Mouse (Mus musculus) embryonic facial prominence, embryonic 12.5 days (tissue): ENCODE results near the gene Lbh. TPM values are rescaled to one million over a fixed set of nuclear protein-coding genes. Genes with fewer than 3 reads are reported as not detected.

ENCODE experiments used
- ATAC-seq: fragments of 200-750 bp; cut with Nextera tagmentation; 2 replicates; pipeline ENCODE4 v1.8.0; 2017; ENCODE audit not compliant: insufficient number of reproducible peaks, insufficient read depth, low FRiP score, low TSS enrichment
- H3K27ac ChIP-seq: fragments of 300-500 bp; sonication (generic); 2 replicates; pipeline ENCODE4 v1.5.1; 2016; ENCODE audit warnings: mild to moderate bottlenecking
- H3K27me3 ChIP-seq: fragments of 300-500 bp; sonication (generic); 2 replicates; pipeline ENCODE4 v1.6.1; 2016; ENCODE audit warnings: mild to moderate bottlenecking, moderate library complexity
- H3K36me3 ChIP-seq: fragments of 300-500 bp; sonication (generic); 2 replicates; pipeline ENCODE4 v1.6.1; 2016; ENCODE audit warnings: mild to moderate bottlenecking
- H3K4me1 ChIP-seq: fragments of 300-500 bp; sonication (generic); 2 replicates; pipeline ENCODE4 v1.6.1; 2016
- H3K4me2 ChIP-seq: fragments of 300-500 bp; sonication (generic); replicated peaks from 2 replicates; pipeline ENCODE4 v1.6.1; 2016; ENCODE audit warnings: mild to moderate bottlenecking, moderate library complexity
- H3K4me3 ChIP-seq: fragments of 300-500 bp; sonication (generic); 2 replicates; pipeline ENCODE4 v1.5.1; 2016; ENCODE audit warnings: mild to moderate bottlenecking
- H3K9ac ChIP-seq: fragments of 300-500 bp; sonication (generic); 2 replicates; pipeline ENCODE4 v1.6.1; 2016; ENCODE audit warnings: mild to moderate bottlenecking, moderate library complexity
- H3K9me3 ChIP-seq: fragments of 300-500 bp; sonication (generic); 2 replicates; pipeline ENCODE4 v1.6.1; 2016; ENCODE audit warnings: mild to moderate bottlenecking, moderate library complexity
- WGBS: fragments of 180-500 bp; shearing (Covaris S2); methylation state at CpG from one replicate; pipeline ENCODE4 v1.1.7; 2016; 5-methylcytosine and 5-hydroxymethylcytosine counted together
- polyA plus RNA-seq: library from polyadenylated mRNA; unstranded; fragments of >200 nt; fragmentation: Nextera tagmentation; extraction: Ambion mirVana; gene quantifications from 2 replicates; pipeline ENCODE4 v1.2.1, GENCODE M21; 2016

Gene Lbh
- 2.1 and 2.6 TPM in 2 replicates for polyA plus RNA-seq

DNA sequence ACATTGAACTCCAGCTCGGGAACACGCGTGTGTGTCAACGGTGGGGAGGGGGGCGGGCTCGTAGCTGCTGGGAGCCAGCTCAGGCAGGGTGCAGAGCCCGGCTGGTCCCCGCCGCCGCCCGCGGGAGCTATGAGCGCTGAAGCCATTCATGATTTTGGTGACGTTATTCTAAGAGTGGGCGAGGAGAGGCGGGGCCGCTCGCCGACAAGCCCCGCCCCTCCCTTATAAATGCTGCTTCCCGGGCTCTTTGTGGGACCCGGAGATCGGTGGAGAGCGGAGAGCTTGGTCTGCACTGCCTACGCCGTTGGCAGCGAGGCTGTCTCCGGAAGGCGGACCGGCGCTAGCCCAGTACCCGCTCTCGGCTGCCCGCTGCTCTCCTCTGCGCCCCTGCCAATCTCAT lies at the start of gene Lbh:
Gene Lbh, plus strand, starts transcription at position 253 of the 400 bp plus-strand sequence.
- Histone ChIP-seq H3K27me3 (no peaks in the 10 kb centered on the region), H3K9ac (peak within 1 kb of the TSS; percentile 88), H3K36me3 (peaks cover 8% of the 10 kb centered on the region), H3K9me3 (no peaks in the 10 kb centered on the region), H3K4me2 (peak within 1 kb of the TSS; percentile 88), H3K4me1 (peaks cover 17% of the 10 kb centered on the region), H3K4me3 (peak within 1 kb of the TSS; percentile 70), H3K27ac (peak within 1 kb of the TSS; percentile 83)
- peak; percentile 87 for ATAC-seq
- WGBS, result 0% methylated on average over 35 of the region's 35 CpGs

DNA sequence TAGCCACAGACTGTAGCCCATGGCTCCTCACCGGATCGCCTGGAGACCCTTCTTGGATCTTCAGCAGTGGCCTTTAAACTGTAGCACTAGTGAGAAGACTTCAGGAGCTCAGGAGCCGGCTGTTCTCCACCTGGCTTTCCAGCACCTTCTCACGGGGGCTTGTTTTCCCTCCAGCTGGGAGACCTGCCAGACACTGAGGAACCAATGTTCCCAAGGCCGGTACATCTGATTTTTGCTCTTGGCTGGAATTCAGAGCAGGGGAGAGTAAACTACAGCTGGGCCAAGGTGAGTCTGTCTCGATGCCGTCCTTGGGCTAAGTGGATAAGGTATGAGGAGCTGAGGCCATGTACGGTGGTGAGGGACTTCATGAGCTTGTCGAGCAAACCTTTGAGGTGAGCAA lies 39.1 kb upstream of the Lbh start:
- Histone ChIP-seq H3K36me3 (no peaks in the 10 kb centered on the region), H3K4me3 (no peak overlapping the region), H3K4me2 (no peak overlapping the region), H3K4me1 (no peaks in the 10 kb centered on the region), H3K9me3 (no peaks in the 10 kb centered on the region), H3K27me3 (no peaks in the 10 kb centered on the region), H3K27ac (no peak overlapping the region), H3K9ac (no peak overlapping the region)
- ATAC-seq, result no peak
- WGBS, result 88% methylated on average over 9 of the region's 9 CpGs

DNA sequence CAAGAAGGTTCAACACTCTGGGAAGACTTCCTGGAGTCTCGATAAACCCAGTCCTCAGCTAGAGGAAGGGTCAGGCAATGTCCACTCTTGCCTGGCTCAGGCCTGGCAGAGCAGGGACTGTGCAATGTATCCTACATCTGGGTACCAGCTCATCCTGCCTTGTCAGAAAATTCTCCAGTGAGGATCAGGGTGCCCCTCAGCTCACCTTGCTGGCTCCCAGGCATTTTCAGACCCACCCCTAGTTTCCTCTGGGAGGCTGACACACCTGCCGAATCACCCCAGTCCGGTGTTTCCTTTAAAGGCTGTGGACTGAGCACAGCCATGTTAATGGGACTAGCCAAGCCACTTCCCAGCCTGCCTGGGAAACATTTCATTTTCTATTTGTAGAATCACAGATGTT lies 37.9 kb upstream of the Lbh start:
- Histone ChIP-seq H3K4me2 (no peak overlapping the region), H3K9me3 (no peaks in the 10 kb centered on the region), H3K27me3 (no peaks in the 10 kb centered on the region), H3K4me1 (no peaks in the 10 kb centered on the region), H3K9ac (no peak overlapping the region), H3K27ac (no peak overlapping the region), H3K4me3 (no peak overlapping the region), H3K36me3 (no peaks in the 10 kb centered on the region)
- 75% methylated on average over 3 of the region's 3 CpGs for WGBS
- no peak for ATAC-seq

DNA sequence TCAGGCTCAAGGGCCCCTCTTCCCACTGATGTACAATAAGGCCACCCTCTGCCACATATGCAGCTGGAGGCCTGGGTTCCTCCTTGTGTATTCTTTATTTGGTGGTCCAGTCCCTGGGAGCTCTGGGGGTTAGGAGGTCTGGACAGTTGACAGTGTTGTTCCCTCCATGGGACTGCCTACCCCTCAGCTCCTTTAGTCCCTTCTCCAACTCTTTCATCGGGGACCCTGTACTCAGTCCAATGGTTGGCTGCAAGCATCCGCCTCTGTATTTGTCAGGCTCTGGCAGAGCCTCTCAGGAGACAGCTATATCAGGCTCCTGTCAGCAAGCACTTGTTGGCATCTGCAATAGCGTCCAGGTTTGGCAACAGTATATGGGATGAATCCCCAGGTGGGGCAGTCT lies 37.1 kb upstream of the Lbh start:
- no peak for ATAC-seq
- H3K9me3 ChIP-seq, result 0 out of 2 replicates have a peak, but pooled peaks cover under 1% of the 10 kb centered on the region
- no peaks in the 10 kb centered on the region for H3K36me3 ChIP-seq
- H3K4me3 ChIP-seq, result no peak overlapping the region
- H3K4me2 ChIP-seq, result no peak overlapping the region
- H3K27me3 ChIP-seq, result no peaks in the 10 kb centered on the region
- no peaks in the 10 kb centered on the region for H3K4me1 ChIP-seq
- H3K9ac ChIP-seq, result no peak overlapping the region
- WGBS, result 75% methylated on average over 3 of the region's 3 CpGs
- no peak overlapping the region for H3K27ac ChIP-seq

DNA sequence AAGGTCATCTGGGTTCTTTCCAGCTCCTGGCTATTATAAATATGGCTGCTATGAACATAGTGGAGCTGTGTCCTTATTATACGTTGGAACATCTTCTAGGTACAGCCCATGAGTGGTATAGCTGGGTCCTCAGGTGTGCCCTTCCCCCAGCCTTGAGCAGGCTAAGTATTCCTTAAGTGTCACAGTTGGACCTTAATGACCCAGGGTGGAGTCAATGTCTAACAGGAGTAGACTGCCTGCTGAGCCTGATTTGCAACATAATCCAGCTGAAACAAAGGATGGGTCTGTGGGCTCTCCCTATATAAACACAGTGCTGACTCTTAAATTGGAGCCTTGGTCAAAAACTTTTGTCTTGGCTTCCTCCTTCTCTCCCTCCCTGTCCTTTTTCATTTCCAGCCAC lies 36.3 kb upstream of the Lbh start:
- no peak overlapping the region for H3K27ac ChIP-seq
- 49% methylated on average over 1 of the region's 1 CpGs for WGBS

DNA sequence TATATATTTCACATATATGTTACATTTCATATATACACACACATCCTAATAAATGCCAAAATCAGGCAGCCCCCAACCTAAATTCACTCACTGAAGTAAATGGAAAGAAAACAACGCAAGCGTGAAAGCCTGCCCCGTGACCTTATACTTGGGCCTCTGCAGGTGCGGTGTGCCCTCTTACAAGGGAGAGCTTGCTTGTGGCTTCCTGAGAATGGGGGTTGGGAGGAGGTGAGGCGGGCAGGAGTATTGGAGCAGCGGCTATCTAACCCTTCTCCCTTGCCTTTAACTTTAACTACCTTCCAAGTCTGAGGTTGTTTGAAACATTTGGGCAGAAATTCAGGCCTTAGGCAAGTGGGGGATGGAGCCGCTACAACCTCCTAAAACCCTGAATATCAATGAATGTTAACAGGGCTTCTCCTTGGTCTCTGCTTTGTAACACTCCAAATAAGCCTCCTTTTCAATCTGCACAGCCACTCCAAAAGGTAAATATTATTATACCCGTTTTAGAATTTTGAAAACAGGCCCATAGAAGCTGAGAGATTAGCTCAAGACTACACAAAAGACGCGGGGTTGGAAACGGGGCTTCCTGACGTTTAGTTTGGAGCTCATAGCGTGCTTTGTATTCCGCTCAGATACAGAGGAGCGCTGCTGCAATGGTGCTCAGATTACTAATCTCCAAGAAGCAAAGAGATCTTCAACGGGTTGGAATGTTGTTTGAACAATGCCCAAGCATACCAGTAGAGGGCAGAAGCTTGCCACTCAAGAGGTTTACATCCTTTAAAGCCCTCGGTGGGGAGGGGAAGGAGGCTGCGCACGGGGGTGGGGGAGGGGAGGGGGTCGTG lies 28.3 kb upstream of the Lbh start:
- Histone ChIP-seq H3K36me3 (no peaks in the 10 kb centered on the region), H3K27me3 (no peaks in the 10 kb centered on the region), H3K4me2 (peak overlapping the region; percentile 2; the same call in 1 of the 2 replicates), H3K27ac (no peak overlapping the region), H3K4me1 (no peaks in the 10 kb centered on the region), H3K9me3 (0 out of 2 replicates have a peak, but pooled peaks cover 3% of the 10 kb centered on the region), H3K9ac (no peak overlapping the region), H3K4me3 (no peak overlapping the region)
- 12% methylated on average over 20 of the region's 20 CpGs for WGBS
- ATAC-seq, result no peak

More for the DNA sequence above, 36.3 kb upstream of the Lbh start:
- H3K27me3 ChIP-seq, result no peaks in the 10 kb centered on the region
- no peak for ATAC-seq
- H3K9ac ChIP-seq, result no peak overlapping the region
- H3K4me3 ChIP-seq, result no peak overlapping the region
- H3K36me3 ChIP-seq, result no peaks in the 10 kb centered on the region
- no peaks in the 10 kb centered on the region for H3K4me1 ChIP-seq
- 0 out of 2 replicates have a peak, but pooled peaks cover 3% of the 10 kb centered on the region for H3K9me3 ChIP-seq
- no peak overlapping the region for H3K4me2 ChIP-seq

DNA sequence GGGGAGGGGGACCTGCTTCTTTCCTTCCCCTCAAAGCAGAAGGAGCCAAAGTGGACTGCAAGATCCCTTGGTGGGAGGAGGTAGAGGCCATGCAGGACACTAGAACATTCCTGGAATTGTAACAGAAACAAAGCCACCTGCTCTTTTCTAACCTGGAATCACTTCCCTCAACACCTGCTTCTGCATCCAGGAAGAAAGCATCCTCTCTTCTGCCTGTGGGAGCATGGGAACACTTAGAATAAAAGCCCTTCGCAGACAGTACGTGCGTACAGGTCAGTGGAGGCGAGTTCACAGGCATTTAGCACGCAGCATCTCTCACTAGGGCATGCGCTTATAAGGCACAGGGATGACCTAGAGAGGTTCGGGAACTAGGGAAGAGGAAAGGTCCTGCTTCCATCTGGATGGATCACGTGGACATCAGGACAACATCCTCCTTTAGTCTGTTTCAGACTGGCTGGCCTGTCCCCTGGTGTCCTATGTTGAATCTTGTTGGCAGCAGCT lies 27.7 kb upstream of the Lbh start:
- no peak for ATAC-seq
- no peak overlapping the region for H3K27ac ChIP-seq
- H3K9ac ChIP-seq, result no peak overlapping the region
- no peaks in the 10 kb centered on the region for H3K27me3 ChIP-seq
- H3K4me2 ChIP-seq, result 0 out of 2 replicates have a peak overlapping the region, but pooled peaks have one; percentile 2
- H3K4me1 ChIP-seq, result no peaks in the 10 kb centered on the region
- H3K36me3 ChIP-seq, result no peaks in the 10 kb centered on the region
- H3K4me3 ChIP-seq, result no peak overlapping the region
- 0 out of 2 replicates have a peak, but pooled peaks cover 3% of the 10 kb centered on the region for H3K9me3 ChIP-seq
- WGBS, result 47% methylated on average over 8 of the region's 8 CpGs

DNA sequence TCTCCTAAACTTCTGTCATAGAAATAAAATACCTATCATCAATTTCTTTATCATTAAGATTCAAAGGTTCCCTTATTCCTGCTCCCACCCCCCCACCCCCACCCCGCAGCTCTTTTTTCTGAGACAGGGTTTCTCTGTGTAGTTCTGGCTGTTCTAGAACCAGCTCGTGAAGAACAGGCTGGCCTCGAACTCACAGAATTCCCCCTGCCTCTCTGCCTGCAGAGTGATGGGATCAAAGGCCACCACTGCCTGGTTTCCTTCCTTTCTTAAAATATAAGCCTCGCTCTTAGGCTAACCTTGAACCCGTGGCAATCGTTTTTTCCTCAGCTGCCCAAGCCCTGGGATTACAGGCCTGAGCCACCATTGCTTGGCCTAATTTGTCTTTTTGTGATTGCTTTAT lies 26.5 kb upstream of the Lbh start:
- Histone ChIP-seq H3K4me1 (no peaks in the 10 kb centered on the region), H3K4me3 (no peak overlapping the region), H3K4me2 (no peak overlapping the region), H3K9ac (no peak overlapping the region), H3K27me3 (no peaks in the 10 kb centered on the region), H3K9me3 (no peaks in the 10 kb centered on the region), H3K36me3 (no peaks in the 10 kb centered on the region), H3K27ac (no peak overlapping the region)
- 90% methylated on average over 6 of the region's 6 CpGs for WGBS
- ATAC-seq, result no peak

DNA sequence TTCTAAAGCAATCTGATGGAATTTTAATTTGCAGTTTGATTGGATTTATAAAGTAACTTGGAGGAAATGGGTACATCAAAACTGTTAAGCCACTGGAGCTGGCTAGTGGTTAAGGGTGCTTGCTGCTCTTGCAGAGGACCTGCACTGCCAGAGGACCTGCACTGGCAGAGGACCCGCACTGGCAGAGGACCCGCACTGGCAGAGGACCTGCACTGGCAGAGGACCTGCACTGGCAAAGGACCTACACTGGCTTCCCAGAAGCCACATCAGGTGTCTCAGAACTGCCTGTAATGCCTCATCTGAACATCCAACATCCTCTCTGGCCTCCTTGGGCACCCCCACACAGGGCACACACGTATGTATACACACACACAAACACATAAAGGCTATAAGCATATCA lies 22.6 kb upstream of the Lbh start:
- Histone ChIP-seq H3K36me3 (no peaks in the 10 kb centered on the region), H3K4me3 (no peak overlapping the region), H3K9me3 (no peaks in the 10 kb centered on the region), H3K9ac (no peak overlapping the region), H3K27ac (no peak overlapping the region), H3K4me2 (no peak overlapping the region), H3K4me1 (no peaks in the 10 kb centered on the region), H3K27me3 (no peaks in the 10 kb centered on the region)
- 85% methylated on average over 3 of the region's 3 CpGs for WGBS
- no peak for ATAC-seq

DNA sequence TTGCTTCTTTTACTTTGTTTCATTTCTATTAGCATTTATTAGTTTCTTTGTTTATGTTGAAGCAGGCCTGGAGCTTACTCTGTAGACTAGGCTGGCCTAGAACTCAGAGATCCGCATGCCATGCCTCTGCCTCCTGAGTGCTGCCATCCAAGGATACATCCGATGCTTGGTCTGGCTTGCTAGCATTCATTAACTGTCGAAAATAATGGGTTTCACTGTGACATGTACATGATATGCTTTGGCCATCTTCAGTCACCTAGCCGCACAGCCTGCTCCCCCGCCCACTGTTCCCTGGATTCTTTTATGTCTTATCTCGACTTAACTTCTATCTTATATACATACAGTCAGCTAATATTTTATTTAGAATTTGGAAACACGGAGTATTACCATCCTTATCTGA lies 21.0 kb upstream of the Lbh start:
- no peak overlapping the region for H3K4me2 ChIP-seq
- H3K27me3 ChIP-seq, result no peaks in the 10 kb centered on the region
- H3K4me3 ChIP-seq, result no peak overlapping the region
- WGBS, result 88% methylated on average over 7 of the region's 7 CpGs
- H3K9ac ChIP-seq, result no peak overlapping the region
- no peak overlapping the region for H3K27ac ChIP-seq
- no peaks in the 10 kb centered on the region for H3K9me3 ChIP-seq
- ATAC-seq, result no peak
- no peaks in the 10 kb centered on the region for H3K4me1 ChIP-seq
- H3K36me3 ChIP-seq, result no peaks in the 10 kb centered on the region

DNA sequence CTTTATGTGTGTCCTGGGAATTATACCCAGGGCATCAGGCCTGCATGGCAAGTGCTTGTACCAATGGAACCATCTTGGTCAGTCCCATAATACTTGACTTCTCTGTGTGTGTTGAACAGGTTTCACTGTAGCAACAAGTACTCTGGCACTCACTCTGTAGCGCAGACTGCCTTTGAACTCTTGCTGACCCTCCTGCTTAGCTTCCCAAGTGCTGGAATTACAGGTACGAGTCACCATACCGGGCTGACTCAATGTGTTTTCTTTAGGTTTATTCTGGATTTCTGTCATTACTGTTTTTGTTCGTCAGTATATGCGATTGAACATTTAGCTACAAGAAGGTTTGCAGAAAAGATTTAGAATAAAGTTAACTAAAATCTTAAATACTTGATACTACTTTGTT lies 20.1 kb upstream of the Lbh start:
- Histone ChIP-seq H3K9me3 (no peaks in the 10 kb centered on the region), H3K4me3 (no peak overlapping the region), H3K4me2 (no peak overlapping the region), H3K27me3 (no peaks in the 10 kb centered on the region), H3K27ac (no peak overlapping the region), H3K9ac (no peak overlapping the region), H3K36me3 (no peaks in the 10 kb centered on the region), H3K4me1 (no peaks in the 10 kb centered on the region)
- ATAC-seq, result no peak
- 67% methylated on average over 5 of the region's 5 CpGs for WGBS

DNA sequence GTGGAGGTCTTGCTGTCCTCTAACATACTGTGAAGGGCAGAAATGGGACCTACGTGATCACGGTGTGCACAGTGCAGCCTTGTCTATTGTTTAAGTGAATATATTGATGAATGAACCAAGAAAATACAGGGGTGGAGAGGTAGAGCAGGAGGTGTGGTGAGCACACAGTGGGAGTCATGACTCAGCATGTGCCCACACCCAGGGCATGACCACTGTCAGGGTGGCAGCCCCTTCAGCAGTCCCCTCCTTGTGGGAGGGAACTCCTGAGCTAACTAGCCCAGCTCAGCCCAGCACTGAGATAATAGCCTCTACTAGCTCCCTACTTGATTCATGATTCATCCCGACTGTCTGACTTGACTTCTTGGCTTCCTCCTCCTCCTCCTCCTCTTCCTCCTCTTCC lies 19.3 kb upstream of the Lbh start:
- Histone ChIP-seq H3K9ac (no peak overlapping the region), H3K4me2 (no peak overlapping the region), H3K36me3 (no peaks in the 10 kb centered on the region), H3K27ac (no peak overlapping the region), H3K4me3 (no peak overlapping the region), H3K27me3 (no peaks in the 10 kb centered on the region), H3K9me3 (no peaks in the 10 kb centered on the region), H3K4me1 (no peaks in the 10 kb centered on the region)
- WGBS, result 71% methylated on average over 3 of the region's 3 CpGs
- no peak for ATAC-seq
